Comparison of ENCODE assay signal across 9 mouse cellular contexts in the genomic region with DNA sequence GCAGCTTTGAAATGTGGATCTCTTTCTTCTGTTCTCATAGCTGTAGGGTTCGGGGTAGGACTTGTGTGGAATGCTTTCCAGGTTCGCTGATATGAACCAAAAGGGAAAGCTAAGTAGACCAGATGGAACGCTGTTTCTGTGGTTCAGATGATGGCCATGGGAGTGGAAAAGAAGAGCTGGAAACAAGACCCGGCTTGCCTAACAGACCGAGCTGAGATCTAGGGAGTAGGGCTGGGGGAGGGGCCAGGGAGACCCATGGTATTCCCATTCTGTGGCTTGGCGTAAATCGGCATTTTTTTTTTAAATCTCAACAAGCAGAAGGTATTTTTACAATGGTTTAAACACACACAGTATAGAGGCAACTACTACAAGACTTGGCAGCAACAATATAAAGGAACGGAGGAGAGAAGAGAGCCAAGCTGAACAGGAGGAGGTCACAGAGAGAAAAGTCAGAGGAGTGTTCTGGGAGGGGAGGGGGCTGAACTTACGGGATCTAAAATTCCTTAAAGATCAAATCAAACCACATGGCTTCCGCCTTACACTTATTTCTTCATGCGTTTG. TPM values are rescaled to one million over a fixed set of nuclear protein-coding genes. Genes with fewer than 3 reads are reported as not detected.
A peak's percentile ranks its signal among the peaks of the same experiment; 100 is the strongest.
DNase-seq lines count a peak whose midpoint lies in the region; ATAC-seq and TF ChIP-seq lines count a peak whose summit lies in the region.
"Had no signal": no experiment of that assay in that cellular context is flagged by ENCODE, and none has a peak within 500 bp of the region (broad histone marks: within the 10 kb centered on the region; RNA-seq: fewer than 3 reads in every experiment).

A gene (minus strand): TSS at position 132 of the 561 bp plus-strand sequence.

- no peaks in the 10 kb centered on the region for H3K27me3 ChIP-seq in C2C12 (ENCODE audit: control insufficient read depth, insufficient read depth, insufficient read length)
- no peaks in the 10 kb centered on the region for H3K27me3 ChIP-seq in embryonic facial prominence, embryonic 14.5 days (replicated peaks; ENCODE audit: control insufficient read depth, insufficient read depth, low read length)
- H3K27me3 ChIP-seq in limb, embryonic 12.5 days = no peaks in the 10 kb centered on the region

- no peaks in the 10 kb centered on the region for H3K79me3 ChIP-seq in C2C12 (ENCODE audit: low read depth)

- WGBS in embryonic facial prominence, embryonic 14.5 days = 40% methylated on average over 11 of the region's 11 CpGs
- 65% methylated on average over 11 of the region's 11 CpGs for WGBS in limb, embryonic 12.5 days

- peaks cover 16% of the 10 kb centered on the region; the same call in 1 of the 2 replicates for H3K4me1 ChIP-seq in embryonic facial prominence, embryonic 14.5 days (ENCODE audit: control insufficient read depth, insufficient read depth, low read length)
- peaks cover 11% of the 10 kb centered on the region for H3K4me1 ChIP-seq in limb, embryonic 12.5 days (replicated peaks)

- peak within 1 kb of the TSS; percentile 28 for H3K4me2 ChIP-seq in embryonic facial prominence, embryonic 14.5 days (ENCODE audit: low read depth, low read length)
- no peak within 1 kb of the TSS for H3K4me2 ChIP-seq in limb, embryonic 12.5 days

- H3K9me3 ChIP-seq in embryonic facial prominence, embryonic 14.5 days (ENCODE audit: control insufficient read depth, low read length) = no peaks in the 10 kb centered on the region
- no peaks in the 10 kb centered on the region for H3K9me3 ChIP-seq in limb, embryonic 12.5 days
- H3K9me3 ChIP-seq: megakaryocyte, embryonic 14.5 days had no signal

- H3ac ChIP-seq in C2C12 (ENCODE audit: control insufficient read depth, insufficient read length, low read depth) = no peak within 1 kb of the TSS

- no peak within 1 kb of the TSS for H3K4me3 ChIP-seq in C2C12 (ENCODE audit: insufficient read depth, poor library complexity, severe bottlenecking)
- no peak within 1 kb of the TSS for H3K4me3 ChIP-seq in embryonic facial prominence, embryonic 14.5 days (ENCODE audit: low read depth, low read length)
- H3K4me3 ChIP-seq in limb, embryonic 12.5 days (replicated peaks) = no peak within 1 kb of the TSS
- H3K4me3 ChIP-seq: megakaryocyte, embryonic 14.5 days had no signal

- no peak for TF ChIP-seq CTCF in C2C12 (IDR thresholded peaks at IDR 0.05; ENCODE audit: control insufficient read depth, insufficient read depth, insufficient read length)

- no peak within 1 kb of the TSS for H3K9ac ChIP-seq in embryonic facial prominence, embryonic 14.5 days (ENCODE audit: low read depth, low read length)
- no peak within 1 kb of the TSS for H3K9ac ChIP-seq in limb, embryonic 12.5 days (replicated peaks)

- DNase-seq in adrenal gland, adult 18-20 months (ENCODE audit: low spot score in 2 of 2) = no peak
- DNase-seq in adrenal gland, adult (ENCODE audit: inconsistent age in 2 of 2, low spot score in 1 of 2) = no peak
- peak; percentile 85 for DNase-seq in embryonic facial prominence, embryonic 14.5 days (ENCODE audit: low spot score)
- no peak for DNase-seq in heart, postnatal 14 days
- no peak for DNase-seq in thymus, postnatal 14 days

- no peaks in the 10 kb centered on the region for H3K36me3 ChIP-seq in C2C12 (ENCODE audit: control insufficient read depth, insufficient read depth)
- no peaks in the 10 kb centered on the region for H3K36me3 ChIP-seq in embryonic facial prominence, embryonic 14.5 days (ENCODE audit: control insufficient read depth, insufficient read depth, low read length)
- H3K36me3 ChIP-seq in limb, embryonic 12.5 days = no peaks in the 10 kb centered on the region

- intact Hi-C loops in heart, postnatal 14 days (cut with DNase I) = no loop called here

- H3K27ac ChIP-seq in embryonic facial prominence, embryonic 14.5 days (replicated peaks; ENCODE audit: low read depth, low read length) = peak within 1 kb of the TSS; percentile 40
- H3K27ac ChIP-seq in limb, embryonic 12.5 days = no peak within 1 kb of the TSS

- H3K79me2 ChIP-seq in C2C12 (ENCODE audit: control insufficient read depth, insufficient read depth) = no peaks in the 10 kb centered on the region

- peak; percentile 56 for ATAC-seq in embryonic facial prominence, embryonic 14.5 days (ENCODE audit: low read depth)
- ATAC-seq in limb, embryonic 12.5 days (ENCODE audit: insufficient number of reproducible peaks, insufficient read depth, low FRiP score, low TSS enrichment, low read depth) = no peak
- no peak for ATAC-seq in neutrophil, adult 5-6 weeks (ENCODE audit: extremely low read depth, insufficient number of reproducible peaks, low FRiP score, poor library complexity, severe bottlenecking)

TF ChIP-seq in C2C12, 6 proteins besides CTCF, POLR2A, EP300 and RAD21:
- TF ChIP-seq MYOD1 (IDR thresholded peaks at IDR 0.05; ENCODE audit: control insufficient read depth, insufficient read length, low read depth) (no peak), USF1 (IDR thresholded peaks at IDR 0.05; ENCODE audit: low read depth) (no peak), MAX (IDR thresholded peaks at IDR 0.05) (no peak), FOSL1 (IDR thresholded peaks at IDR 0.05; ENCODE audit: insufficient read depth, low read length, poor library complexity, severe bottlenecking) (no peak), CEBPB (IDR thresholded peaks at IDR 0.05; ENCODE audit: low read depth) (no peak), MYOG (IDR thresholded peaks at IDR 0.05; ENCODE audit: control insufficient read depth, extremely low read depth, insufficient read length) (no peak)

RNA-seq across cellular contexts. Expression of the gene that starts here (rescaled TPM):
- total RNA-seq in adrenal gland, adult 18-20 months (2021) = 10 to 100 TPM; 73.6 to 79.1 TPM
- polyA plus RNA-seq in C2C12 (2012; fragmentation: generic; extraction: Trizol) = 82.7 TPM
- polyA plus RNA-seq in embryonic facial prominence, embryonic 14.5 days (2014; fragmentation: Nextera tagmentation; extraction: Ambion mirVana) = 68.6 and 73.7 TPM in 2 replicates
- total RNA-seq in heart, postnatal 14 days (2021) = 10 to 100 TPM; 60.2 to 61.0 TPM
- polyA plus RNA-seq in limb, embryonic 12.5 days (2016; fragmentation: Nextera tagmentation; extraction: Ambion mirVana) = 38.9 and 41.8 TPM in 2 replicates
- 756 and 768 TPM in 2 replicates for total RNA-seq in neutrophil, adult 5-6 weeks (2017)
